9 mouse cellular contexts compared by ENCODE assay signal in the genomic region with DNA sequence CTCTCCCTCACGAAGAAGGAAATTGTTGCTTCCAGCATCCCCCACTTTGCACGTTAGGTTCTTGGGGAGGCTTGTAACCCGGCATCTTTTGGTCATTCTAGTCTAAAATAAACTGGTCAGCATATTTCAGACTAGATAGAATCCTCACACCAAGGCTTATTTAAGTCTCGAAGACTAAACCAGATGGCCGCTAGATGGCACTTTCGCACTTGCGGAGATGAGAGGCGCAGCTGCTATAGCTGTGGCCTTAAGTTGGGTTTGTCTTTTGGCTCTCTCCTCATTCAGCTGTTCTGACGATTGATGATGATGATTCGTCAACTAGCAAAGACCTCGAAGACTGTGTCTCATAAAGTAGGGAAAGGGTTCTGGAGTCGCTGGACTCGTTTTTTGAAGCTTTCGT. TPM values are rescaled to one million over a fixed set of nuclear protein-coding genes. Genes with fewer than 3 reads are reported as not detected.
DNase-seq lines count a peak whose midpoint lies in the region; ATAC-seq lines count a peak whose summit lies in the region.
"Had no signal": no experiment of that assay in that cellular context is flagged by ENCODE, and none has a peak within 500 bp of the region (broad histone marks: within the 10 kb centered on the region; RNA-seq: fewer than 3 reads in every experiment).

No protein-coding gene starts in this region.

- no peaks in the 10 kb centered on the region for H3K36me3 ChIP-seq in forebrain, embryonic 16.5 days (ENCODE audit: control insufficient read depth, insufficient read depth)
- H3K36me3 ChIP-seq in intestine, embryonic 16.5 days (ENCODE audit: control insufficient read depth, insufficient read depth, low read length): no peaks in the 10 kb centered on the region
- no peaks in the 10 kb centered on the region for H3K36me3 ChIP-seq in limb, embryonic 11.5 days (ENCODE audit: control insufficient read depth, insufficient read depth, low read length)
- no peaks in the 10 kb centered on the region for H3K36me3 ChIP-seq in neural tube, embryonic 14.5 days (ENCODE audit: control insufficient read depth, insufficient read depth, low read length)
- H3K36me3 ChIP-seq: heart, embryonic 13.5 days had no signal

- peak; percentile 43 for DNase-seq in urinary bladder, postnatal 25 days (ENCODE audit: low spot score)
- no peak for DNase-seq in urinary bladder, adult 18-20 months (ENCODE audit: low spot score in 2 of 2)
- peak; percentile 81 for DNase-seq in c-Kit-positive CD71-negative TER-119-negative erythroid progenitor cells, embryonic 14.5 days (ENCODE audit: low read depth)
- DNase-seq in limb, embryonic 11.5 days (ENCODE audit: low spot score): peak; percentile 82
- peak; percentile 58 for DNase-seq in thymus, postnatal 25 days

- no peak overlapping the region for H3K9ac ChIP-seq in forebrain, embryonic 16.5 days (replicated peaks; ENCODE audit: low read depth, low read length)
- H3K9ac ChIP-seq in intestine, embryonic 16.5 days (ENCODE audit: low read depth, low read length): no peak overlapping the region
- H3K9ac ChIP-seq in limb, embryonic 11.5 days (ENCODE audit: low read length): no peak overlapping the region
- no peak overlapping the region for H3K9ac ChIP-seq in neural tube, embryonic 14.5 days (replicated peaks; ENCODE audit: low read depth, low read length)
- H3K9ac ChIP-seq: heart, embryonic 13.5 days had no signal

- no peak overlapping the region for H3K27ac ChIP-seq in forebrain, embryonic 16.5 days (ENCODE audit: low read length)
- H3K27ac ChIP-seq in intestine, embryonic 16.5 days (ENCODE audit: low read length): no peak overlapping the region
- no peak overlapping the region for H3K27ac ChIP-seq in limb, embryonic 11.5 days (replicated peaks; ENCODE audit: low read depth, low read length)
- no peak overlapping the region for H3K27ac ChIP-seq in neural tube, embryonic 14.5 days (ENCODE audit: low read depth, low read length)
- H3K27ac ChIP-seq: heart, embryonic 13.5 days had no signal

- H3K9me3 ChIP-seq in forebrain, embryonic 16.5 days (ENCODE audit: control insufficient read depth, low read length): no peaks in the 10 kb centered on the region
- no peaks in the 10 kb centered on the region for H3K9me3 ChIP-seq in intestine, embryonic 16.5 days (ENCODE audit: control insufficient read depth, low read length)
- no peaks in the 10 kb centered on the region for H3K9me3 ChIP-seq in limb, embryonic 11.5 days (ENCODE audit: control insufficient read depth, low read length)
- H3K9me3 ChIP-seq in neural tube, embryonic 14.5 days (ENCODE audit: control insufficient read depth, low read length): no peaks in the 10 kb centered on the region
- H3K9me3 ChIP-seq: heart, embryonic 13.5 days had no signal

- H3K4me1 ChIP-seq in forebrain, embryonic 16.5 days (replicated peaks; ENCODE audit: control insufficient read depth, insufficient read depth, low read length): peaks cover 13% of the 10 kb centered on the region
- H3K4me1 ChIP-seq in intestine, embryonic 16.5 days (ENCODE audit: control insufficient read depth, insufficient read depth, low read length): peaks cover 4% of the 10 kb centered on the region; the same call in 1 of the 2 replicates
- H3K4me1 ChIP-seq in limb, embryonic 11.5 days (ENCODE audit: control insufficient read depth, insufficient read depth, low read length): peaks cover 7% of the 10 kb centered on the region; the same call in 1 of the 2 replicates
- no peaks in the 10 kb centered on the region for H3K4me1 ChIP-seq in neural tube, embryonic 14.5 days (ENCODE audit: control insufficient read depth, insufficient read depth, low read length)

- no peak overlapping the region for H3K4me2 ChIP-seq in forebrain, embryonic 16.5 days (ENCODE audit: low read length)
- H3K4me2 ChIP-seq in intestine, embryonic 16.5 days (ENCODE audit: low read depth, low read length): no peak overlapping the region
- H3K4me2 ChIP-seq in limb, embryonic 11.5 days (ENCODE audit: low read depth, severe bottlenecking): no peak overlapping the region; the same call in 1 of the 2 replicates
- no peak overlapping the region for H3K4me2 ChIP-seq in neural tube, embryonic 14.5 days (ENCODE audit: low read depth, low read length)
- H3K4me2 ChIP-seq: heart, embryonic 13.5 days had no signal

- no peak overlapping the region for H3K4me3 ChIP-seq in forebrain, embryonic 16.5 days (replicated peaks; ENCODE audit: low read length)
- H3K4me3 ChIP-seq in intestine, embryonic 16.5 days (ENCODE audit: low read length): no peak overlapping the region
- no peak overlapping the region for H3K4me3 ChIP-seq in limb, embryonic 11.5 days (ENCODE audit: low read depth, low read length)
- no peak overlapping the region for H3K4me3 ChIP-seq in neural tube, embryonic 14.5 days (ENCODE audit: low read depth, low read length)
- H3K4me3 ChIP-seq: heart, embryonic 13.5 days had no signal

- WGBS in forebrain, embryonic 16.5 days: 10% methylated on average over 14 of the region's 14 CpGs
- 10% methylated on average over 14 of the region's 14 CpGs for WGBS in intestine, embryonic 16.5 days
- WGBS in limb, embryonic 11.5 days: 11% methylated on average over 14 of the region's 14 CpGs
- WGBS in neural tube, embryonic 14.5 days: 9% methylated on average over 14 of the region's 14 CpGs

- peak; percentile 80 for ATAC-seq in forebrain, embryonic 16.5 days
- peak; percentile 65; the same call in 1 of the 2 replicates for ATAC-seq in intestine, embryonic 16.5 days
- ATAC-seq in limb, embryonic 11.5 days (ENCODE audit: insufficient number of reproducible peaks, low FRiP score, low TSS enrichment, low read depth): 0 out of 2 replicates have a peak, but pooled peaks have one; percentile 13
- peak; percentile 65; the same call in 1 of the 2 replicates for ATAC-seq in neural tube, embryonic 14.5 days (ENCODE audit: low read depth)

- no peaks in the 10 kb centered on the region for H3K27me3 ChIP-seq in forebrain, embryonic 16.5 days (replicated peaks; ENCODE audit: control insufficient read depth, insufficient read depth, low read length)
- H3K27me3 ChIP-seq in intestine, embryonic 16.5 days (replicated peaks; ENCODE audit: control insufficient read depth, insufficient read depth, low read length): no peaks in the 10 kb centered on the region
- no peaks in the 10 kb centered on the region for H3K27me3 ChIP-seq in limb, embryonic 11.5 days (ENCODE audit: control insufficient read depth, insufficient read depth, low read length)
- no peaks in the 10 kb centered on the region for H3K27me3 ChIP-seq in neural tube, embryonic 14.5 days (ENCODE audit: control insufficient read depth, insufficient read depth, low read length)
- H3K27me3 ChIP-seq: heart, embryonic 13.5 days had no signal

RNA-seq across cellular contexts. Expression of a gene that starts 23.9 kb away (rescaled TPM):
- 71.5 and 83.9 TPM in 2 replicates for polyA plus RNA-seq in forebrain, embryonic 16.5 days (2015; fragmentation: Nextera tagmentation; extraction: Ambion mirVana)
- polyA plus RNA-seq in intestine, embryonic 16.5 days (2015; fragmentation: Nextera tagmentation; extraction: Ambion mirVana): 32.6 and 33.2 TPM in 2 replicates
- polyA plus RNA-seq in limb, embryonic 11.5 days (2014; fragmentation: Nextera tagmentation; extraction: Ambion mirVana): 45.0 and 48.8 TPM in 2 replicates
- 35.9 and 42.7 TPM in 2 replicates for polyA plus RNA-seq in neural tube, embryonic 14.5 days (2014; fragmentation: Nextera tagmentation; extraction: Ambion mirVana)

RNA-seq across cellular contexts. Expression of a gene that starts 35.8 kb away (rescaled TPM):
- polyA plus RNA-seq in forebrain, embryonic 16.5 days (2015; fragmentation: Nextera tagmentation; extraction: Ambion mirVana): 39.1 and 44.7 TPM in 2 replicates
- 12.0 and 12.4 TPM in 2 replicates for polyA plus RNA-seq in intestine, embryonic 16.5 days (2015; fragmentation: Nextera tagmentation; extraction: Ambion mirVana)
- polyA plus RNA-seq in limb, embryonic 11.5 days (2014; fragmentation: Nextera tagmentation; extraction: Ambion mirVana): 62.5 and 73.6 TPM in 2 replicates
- polyA plus RNA-seq in neural tube, embryonic 14.5 days (2014; fragmentation: Nextera tagmentation; extraction: Ambion mirVana): 65.2 and 67.7 TPM in 2 replicates

Comparison
In these comparisons a context has a peak if more than half of its experiments do, and no peak if none do; other contexts are left out.
1. DNase-seq: peak in urinary bladder, postnatal 25 days (single experiment), c-Kit-positive CD71-negative TER-119-negative erythroid progenitor cells, embryonic 14.5 days (single experiment), limb, embryonic 11.5 days (single experiment) and thymus, postnatal 25 days (single experiment); none in urinary bladder, adult 18-20 months (0 of 2).
2. ATAC-seq: peak in every context shown above with its lines; median percentile 80 in forebrain, embryonic 16.5 days; 65 in intestine, embryonic 16.5 days; 65 in neural tube, embryonic 14.5 days; 13 in limb, embryonic 11.5 days.